Mouse (Mus musculus) cerebellum, adult 9-11 months (tissue): ENCODE measurements around the gene Nudt17.
A peak's percentile ranks its signal among the peaks of the same experiment; 100 is the strongest.
"Not testable (repeated sequence)": the region's sequence is repeated elsewhere in the genome, so short reads cannot be mapped to it uniquely, and the experiment has no call there.

Experiments used
- DNase-seq: peaks from one replicate; pipeline ENCODE4 v3.0.0; 2022

Gene Nudt17

DNA sequence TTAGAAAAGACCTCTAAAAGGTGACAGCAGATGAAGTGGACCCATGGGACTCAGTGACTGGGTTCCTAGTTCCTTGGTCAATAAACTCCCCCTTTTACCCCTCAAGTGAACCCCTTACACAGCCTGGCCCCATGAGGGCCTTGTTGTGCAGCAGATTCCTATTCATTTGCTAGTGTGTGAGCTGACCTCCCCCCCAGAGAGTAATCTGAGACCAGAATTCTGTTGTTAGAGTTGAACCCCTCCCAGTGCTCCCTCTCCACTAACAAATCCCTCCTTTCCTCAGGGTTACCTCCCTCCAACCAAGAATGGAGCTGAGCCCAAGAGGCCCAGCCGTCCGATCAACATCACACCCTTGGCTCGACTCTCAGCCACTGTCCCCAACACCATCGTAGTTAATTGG lies 7.4 kb downstream of the Nudt17 start:
- DNase-seq: no peak

DNA sequence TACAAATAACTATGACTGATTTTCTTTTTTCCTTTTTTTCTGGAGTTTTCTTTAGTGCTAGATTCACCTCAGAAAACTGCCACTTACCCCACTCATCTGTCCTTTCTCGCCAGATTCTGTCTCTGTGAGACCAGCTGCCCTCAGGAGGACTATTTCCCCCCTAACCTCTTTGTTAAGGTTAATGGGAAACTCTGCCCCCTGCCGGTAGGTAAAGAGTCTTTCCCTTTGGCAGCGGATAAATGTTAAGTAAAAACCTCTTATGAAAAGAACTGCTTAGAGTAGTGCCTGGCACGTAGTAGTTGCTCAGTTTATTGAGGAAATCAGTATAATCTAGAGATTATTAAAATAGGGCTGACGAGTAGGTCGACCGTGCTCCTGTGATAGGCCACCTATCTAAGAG lies 8.0 kb downstream of the Nudt17 start:
- no peak for DNase-seq

DNA sequence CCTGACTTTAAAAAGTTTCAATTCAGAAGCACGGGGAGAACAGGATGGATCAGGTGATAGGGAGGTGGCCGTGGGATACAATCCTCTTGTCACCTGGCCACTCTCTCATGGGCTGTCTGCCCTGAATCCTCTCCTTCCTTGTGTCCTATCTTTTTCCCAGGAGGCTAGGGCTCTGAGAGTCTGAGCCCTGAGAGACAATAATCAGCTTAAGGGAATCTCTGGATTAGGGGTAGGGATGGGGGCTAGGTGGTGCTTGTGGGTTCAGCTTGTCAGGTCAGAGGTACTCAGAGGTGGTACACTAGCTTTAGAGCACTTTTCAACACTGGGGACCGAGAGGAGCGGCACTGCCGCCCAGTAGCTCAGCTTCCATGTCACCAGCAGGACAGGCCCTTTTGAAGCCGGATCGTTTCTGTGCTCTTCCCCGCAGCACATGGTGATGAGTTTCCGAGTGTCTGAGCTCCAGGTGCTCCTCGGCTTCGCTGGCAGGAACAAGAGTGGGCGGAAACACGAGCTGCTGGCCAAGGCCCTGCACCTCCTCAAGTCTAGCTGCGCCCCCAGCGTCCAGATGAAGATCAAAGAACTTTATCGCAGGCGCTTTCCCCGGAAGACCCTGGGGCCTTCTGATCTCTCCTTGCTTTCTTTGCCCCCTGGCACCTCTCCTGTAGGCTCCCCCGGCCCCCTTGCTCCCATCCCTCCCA lies 9.2 kb downstream of the Nudt17 start:
- no peak for DNase-seq

DNA sequence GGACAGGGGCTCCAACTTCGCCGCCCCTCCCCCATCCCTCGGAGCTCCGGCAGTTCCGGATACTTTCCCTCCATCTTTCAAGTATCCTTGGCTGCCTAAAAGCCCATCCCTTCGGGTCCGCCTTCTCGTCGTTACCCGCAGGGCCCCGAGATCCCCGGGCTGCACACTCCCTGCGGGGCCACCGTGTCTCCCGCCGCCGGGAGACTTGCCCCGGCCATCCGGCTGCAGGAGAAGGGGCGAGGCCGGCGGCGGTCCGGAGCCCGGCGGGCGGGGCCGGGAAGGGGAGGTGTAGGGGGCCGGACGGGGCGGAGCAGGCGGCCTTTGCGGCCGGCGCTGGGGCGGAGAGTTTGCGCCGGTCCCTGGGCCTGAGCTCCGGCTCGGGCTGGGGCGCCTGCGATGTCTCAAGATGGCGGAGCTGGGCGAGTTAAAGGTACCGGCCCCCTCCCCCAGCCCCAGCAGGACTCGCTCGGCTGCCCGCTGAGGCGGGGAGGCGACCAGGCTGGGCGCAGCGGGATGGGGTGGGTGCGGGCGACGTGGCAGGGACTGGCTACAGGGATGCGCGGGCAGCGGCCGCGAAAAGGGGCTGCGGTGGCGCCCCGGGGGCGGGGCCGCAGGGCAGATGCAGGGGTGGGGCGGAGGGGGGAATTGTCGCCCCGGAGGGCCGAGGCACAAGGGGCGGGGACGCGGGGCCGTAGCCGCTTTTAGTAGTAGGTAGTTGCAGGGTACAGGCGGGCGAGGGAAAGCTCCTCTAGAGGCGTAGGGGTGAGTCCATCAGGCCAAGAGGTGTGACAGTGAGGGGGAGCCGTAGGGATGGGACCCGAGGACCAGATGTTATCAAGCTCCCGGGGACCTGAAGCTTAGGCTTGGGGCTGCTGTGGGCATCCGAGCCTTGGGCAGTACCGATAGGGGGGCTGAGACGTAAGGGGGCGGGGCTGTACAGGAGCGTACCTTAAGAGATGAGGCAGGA lies 11.3 kb downstream of the Nudt17 start:
- DNase-seq: peak; percentile 89

DNA sequence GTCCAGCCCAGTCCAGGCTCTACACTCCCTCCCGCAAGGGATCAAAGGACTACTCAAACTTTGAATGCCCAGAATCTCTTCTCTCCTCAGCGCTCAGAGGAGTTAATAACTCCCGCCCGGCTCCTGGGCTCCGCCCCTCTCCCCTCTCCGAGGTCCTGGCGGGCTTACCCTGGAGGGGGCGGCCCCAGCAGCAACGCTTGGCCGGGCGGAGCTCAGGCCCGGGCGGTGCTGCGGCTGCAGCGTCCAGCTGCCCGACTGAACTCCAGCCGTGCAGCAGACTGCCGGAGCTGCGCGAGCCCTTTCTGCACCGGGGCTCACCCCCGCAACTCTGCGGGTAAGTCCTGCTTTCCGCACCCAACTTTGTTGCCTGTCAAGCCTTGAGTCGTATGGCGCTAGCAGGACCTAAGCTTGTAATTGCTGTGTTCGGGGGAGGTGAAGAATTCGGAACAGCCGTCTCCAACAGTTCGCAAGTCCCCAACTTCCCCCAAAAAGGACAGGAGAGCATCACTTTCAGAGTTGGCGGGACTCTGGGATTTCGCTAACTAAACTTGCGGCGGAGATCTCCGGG lies 12.1 kb downstream of the Nudt17 start, which contains the start of gene Pias3:
Gene Pias3 (plus strand): TSS at position 187 of the 568 bp plus-strand sequence.
- DNase-seq: peak; percentile 64

DNA sequence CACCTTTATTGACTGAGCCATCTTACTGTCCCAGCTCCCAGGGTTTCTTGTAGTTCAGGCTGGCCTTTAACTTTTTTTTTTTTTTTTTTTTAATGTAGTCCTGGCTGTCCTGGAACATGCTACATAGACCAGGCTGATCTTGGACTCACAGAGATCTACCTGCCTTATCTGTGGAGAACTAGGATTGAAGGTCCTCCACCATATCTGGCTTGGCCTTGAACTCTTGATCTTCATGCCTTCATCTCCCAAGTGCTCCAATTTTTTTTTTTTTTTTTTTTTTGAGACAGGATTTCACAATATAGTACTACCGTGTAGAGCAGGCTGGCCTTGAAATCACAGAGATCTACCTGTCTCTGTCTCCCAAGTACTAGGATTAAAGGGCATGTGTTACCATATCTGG lies 14.8 kb downstream of the Nudt17 start:
- DNase-seq: no peak

DNA sequence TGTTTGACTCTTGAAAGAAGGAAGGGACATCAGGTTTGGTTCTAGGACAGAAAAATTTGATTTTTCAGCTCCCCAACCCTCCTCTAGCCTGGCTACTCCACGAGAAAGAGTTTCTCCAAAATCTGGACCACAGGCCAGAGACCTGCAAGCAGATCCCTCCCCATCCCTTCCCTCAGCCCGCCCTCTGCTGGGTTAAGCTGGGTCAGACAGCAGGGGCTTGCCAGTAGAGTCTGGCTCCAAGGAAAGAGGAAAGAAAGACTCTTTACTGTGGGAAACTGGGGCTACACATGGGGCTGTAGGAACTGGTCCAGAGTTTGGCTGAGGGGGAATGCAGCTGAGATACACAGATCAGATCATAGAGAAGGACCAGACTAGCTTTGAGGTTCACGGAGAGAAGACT lies 15.9 kb downstream of the Nudt17 start:
- no peak for DNase-seq

DNA sequence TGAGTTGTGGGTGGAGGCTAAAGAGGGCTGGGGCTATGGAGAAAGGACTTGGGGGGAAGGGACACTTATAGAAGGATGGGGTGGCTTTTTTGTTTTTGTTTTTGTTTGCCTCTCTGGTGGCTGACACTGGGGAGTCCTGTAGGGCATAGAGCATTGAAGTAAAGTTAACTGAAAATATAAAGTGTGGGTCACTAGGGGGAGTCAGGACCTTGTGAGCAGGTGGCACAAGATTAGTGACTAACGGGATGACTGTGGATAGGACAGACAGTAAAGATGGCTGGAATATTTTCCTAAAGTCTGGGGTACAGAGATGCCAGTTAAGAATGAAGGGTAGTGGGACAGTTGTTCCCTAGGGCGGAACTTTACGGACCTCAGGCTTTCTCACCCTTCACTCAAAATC lies 18.1 kb downstream of the Nudt17 start:
- DNase-seq: no peak

DNA sequence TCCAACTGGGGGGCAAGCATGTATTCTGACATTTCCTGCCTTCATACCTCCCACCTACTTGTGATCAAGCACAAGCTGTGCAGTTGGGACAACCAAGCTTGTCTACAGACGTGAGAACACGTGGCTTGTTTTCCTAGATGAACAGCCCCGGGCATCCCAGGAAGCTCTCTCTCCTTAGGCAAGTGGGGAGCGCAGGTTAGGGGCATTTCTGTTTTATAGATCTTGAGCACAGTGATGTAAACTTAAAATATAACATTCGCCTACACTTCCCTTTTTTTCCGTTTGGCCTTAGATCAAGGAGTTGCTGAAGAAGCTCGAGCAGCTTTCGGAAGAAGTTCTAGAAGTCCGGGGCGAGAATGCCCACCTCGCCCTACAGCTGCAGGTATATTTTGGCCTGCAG lies 19.5 kb downstream of the Nudt17 start:
- no peak for DNase-seq

DNA sequence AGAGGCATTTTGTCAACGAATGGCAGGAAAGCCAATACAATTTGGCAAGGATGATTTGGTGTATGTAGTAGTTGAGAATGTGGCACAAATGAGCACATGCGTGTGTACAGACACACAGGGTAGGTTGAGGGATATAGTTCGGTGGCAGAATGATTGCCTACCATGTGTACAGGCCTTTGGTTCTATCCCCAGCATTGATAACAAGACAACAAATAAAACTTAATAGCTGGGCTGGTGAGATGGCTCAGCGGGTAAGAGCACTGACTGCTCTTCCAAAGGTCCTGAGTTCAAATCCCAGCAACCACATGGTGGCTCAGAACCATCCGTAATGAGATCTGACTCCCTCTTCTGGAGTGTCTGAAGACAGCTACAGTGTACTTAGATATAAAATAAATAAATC lies 22.3 kb downstream of the Nudt17 start:
- DNase-seq: not testable (repeated sequence)

DNA sequence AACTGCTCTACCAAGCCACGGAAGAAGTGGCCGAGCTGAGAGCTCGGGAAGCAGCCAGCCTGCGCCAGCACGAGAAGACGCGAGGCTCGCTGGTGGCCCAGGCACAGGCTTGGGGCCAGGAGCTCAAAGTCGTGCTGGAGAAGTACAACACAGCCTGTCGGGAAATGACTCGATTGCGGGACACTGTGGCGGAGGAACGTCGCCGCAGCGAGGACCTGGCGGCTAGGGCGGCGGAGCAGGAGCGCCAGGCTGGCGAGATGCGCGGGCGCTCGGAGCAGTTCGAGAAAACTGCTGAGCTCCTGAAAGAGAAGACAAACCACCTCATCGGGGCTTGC lies 23.6 kb downstream of the Nudt17 start:
- no peak for DNase-seq

DNA sequence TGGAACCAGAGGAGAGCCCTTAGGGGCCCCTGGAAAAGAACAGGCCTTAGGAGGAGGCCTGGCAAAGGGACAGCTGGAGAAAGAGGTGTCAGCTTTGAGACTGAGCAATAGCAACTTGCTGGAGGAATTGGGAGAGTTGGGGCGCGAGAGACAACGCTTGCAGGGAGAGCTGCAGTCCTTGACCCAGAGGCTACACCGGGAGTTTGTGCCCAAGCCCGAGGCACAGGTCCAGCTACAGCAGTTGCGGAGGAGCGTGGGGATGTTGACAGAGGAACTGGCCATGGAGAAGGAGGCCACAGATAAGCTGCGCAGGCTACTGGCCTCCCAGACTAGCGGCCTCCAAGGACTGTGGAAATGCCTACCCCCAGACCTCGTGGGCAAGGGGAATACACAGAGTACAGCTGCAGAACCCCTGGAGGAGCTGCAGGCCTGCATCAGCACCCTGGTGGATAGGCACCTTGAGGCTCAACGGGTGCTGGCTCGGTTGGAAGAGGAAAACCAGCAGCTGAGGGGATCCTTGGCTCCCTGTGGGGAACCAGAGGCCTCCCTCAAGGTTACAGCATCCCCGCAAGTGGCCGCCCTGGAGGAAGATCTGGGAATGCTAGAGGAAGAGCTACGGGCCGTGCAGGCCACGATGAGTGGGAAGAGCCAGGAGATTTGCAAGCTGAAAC lies 24.1 kb downstream of the Nudt17 start:
- DNase-seq: no peak

DNA sequence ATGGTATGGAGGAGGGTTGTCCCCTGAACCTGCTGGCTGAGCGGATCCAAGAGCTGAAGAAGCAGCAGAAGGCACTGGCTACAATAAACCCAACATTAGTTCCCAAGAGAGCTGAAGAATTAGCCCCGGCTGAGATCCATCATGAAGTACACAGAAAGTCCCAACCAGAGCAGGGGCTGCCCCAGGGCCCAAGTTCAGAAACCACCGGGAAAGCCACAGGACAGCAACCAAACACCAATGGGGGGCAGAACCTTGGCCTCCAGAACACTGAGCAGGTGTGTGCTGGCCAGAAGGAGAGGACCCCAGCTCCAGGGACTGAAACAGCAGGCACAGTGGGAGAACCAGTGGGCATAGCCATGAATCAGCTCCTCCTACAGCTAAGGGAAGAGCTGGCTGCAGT lies 24.9 kb downstream of the Nudt17 start:
- DNase-seq: no peak

DNA sequence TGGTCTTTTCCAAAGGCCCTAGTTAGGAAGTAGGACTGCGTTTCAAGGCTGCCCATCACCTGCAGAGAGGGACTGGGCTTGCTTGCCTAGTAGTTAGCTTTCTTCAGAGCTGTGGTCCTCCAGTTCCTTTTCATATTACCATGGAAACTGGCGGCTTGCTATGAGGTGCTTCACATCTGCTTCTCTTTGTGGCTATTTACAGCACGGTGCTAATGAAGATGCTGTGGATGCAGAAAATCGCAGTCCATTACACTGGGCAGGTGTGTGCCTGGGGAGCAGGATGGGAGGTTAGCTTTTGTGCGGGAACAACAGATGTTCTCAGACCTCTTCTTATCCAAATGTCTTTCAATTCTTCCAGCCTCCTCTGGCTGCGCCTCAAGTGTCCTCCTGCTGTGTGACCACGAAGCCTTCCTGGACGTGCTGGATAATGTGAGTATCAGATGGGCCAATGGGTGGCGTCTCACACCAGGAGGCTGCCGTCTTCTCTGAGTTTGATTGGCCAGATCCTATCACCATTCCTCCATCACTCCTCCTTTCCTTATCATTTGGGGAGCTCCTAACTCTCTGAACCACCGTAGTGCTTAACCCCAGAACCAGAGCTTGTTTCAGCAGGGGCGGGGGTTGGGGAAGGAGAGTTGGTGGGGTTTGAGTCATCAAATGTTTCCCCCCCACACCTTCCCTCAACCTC lies 27.9 kb downstream of the Nudt17 start:
- DNase-seq: no peak

DNA sequence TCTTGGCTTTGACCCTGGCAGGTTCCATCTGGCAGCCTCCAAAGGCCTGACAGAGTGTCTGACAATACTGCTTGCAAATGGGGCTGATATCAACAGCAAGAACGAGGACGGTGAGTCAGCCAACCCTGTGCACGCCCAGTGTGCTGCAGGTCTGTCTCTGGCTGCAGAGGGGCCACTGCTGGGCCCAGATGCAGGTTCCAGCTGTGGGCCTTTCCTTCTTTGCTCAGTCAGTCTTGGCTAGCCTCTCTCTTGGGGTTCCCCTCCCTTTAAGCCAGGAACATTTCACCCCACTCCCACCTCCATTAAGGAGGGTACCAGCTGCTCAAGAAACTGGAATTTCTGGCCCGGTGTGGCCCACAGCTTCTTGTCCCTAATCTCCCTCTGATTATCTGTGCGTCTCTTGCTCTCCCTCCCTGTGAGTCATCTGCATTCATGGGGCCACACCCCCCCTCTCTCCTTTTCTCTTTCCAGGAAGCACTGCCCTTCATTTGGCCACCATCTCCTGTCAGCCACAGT lies 29.1 kb downstream of the Nudt17 start:
- no peak for DNase-seq

DNA sequence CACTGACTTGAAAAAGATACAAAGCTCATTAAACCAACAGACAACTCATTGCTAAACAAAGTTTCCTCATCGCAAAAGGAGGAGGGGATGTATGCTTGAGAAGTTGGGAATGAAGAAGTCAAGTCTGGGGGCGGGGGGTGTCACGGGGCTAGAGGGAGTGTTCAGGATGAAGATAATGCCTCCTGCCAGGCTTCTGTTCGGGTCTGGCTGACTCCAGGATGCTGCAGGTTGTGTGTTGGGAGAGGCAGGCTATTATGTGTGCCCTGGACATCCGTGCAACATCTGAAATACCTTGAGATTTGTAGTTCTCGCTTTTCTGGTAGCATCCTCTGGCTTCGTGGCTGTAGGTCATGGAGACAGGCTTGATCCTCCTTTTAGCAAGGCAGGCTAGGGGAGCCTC lies 29.9 kb downstream of the Nudt17 start:
- DNase-seq: no peak

DNA sequence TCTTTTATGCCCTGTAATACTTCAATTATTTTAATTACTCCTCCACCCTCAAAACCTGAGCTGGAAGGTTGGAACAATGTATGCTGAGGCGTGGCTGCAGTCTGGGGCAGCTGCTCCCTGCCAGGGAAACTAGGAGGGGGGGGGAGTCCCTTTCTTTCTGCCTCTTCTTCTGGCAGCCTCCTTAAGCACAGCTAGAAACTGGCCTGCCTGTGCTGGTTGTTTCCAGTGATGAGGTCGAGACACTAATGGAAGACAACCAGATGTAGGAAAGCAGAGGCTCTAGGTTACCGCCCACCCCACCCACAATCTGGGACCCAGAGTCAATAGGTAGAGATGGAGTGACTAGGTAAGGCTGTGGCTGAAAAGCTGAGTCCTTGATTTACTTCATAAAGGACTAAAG lies 32.7 kb downstream of the Nudt17 start:
- DNase-seq: no peak

DNA sequence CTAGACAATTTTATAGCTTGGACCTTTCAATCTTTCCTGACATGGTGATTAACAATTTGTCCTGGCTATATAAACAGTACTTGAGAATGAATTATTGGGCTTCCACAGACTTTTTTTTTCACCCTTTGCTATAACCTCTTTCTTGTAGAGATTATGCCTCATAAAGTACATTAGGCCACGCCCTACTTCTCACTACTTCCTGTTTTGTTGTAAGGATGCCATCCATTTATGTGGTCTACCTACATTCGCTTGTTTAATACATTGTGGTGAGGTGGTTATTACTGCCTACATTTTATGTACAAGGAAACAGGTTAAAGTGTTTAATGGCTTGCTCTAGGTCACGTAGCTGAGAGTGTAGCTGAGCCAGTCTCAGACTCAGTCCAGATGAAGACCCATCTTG lies 33.2 kb downstream of the Nudt17 start:
- no peak for DNase-seq

DNA sequence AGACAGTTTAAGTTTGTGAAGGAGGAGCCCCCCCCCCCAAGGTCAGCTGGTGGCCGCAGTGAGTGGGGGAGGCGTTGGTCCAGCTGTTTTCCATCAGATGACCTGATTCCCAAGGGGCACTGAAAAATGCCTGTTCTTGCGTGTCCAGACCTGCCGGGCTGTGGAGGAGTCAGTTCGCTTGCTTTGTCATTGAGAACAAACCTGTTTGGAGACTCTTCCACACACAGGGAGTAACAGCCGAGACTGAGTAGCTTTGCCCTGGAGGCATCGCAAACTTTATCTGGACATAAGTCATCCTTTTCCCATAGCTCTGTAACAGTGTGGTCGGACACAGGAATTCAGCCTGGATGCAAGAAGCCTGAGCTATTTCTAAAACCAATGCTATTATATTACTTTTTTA lies 33.9 kb downstream of the Nudt17 start:
- DNase-seq: no peak

DNA sequence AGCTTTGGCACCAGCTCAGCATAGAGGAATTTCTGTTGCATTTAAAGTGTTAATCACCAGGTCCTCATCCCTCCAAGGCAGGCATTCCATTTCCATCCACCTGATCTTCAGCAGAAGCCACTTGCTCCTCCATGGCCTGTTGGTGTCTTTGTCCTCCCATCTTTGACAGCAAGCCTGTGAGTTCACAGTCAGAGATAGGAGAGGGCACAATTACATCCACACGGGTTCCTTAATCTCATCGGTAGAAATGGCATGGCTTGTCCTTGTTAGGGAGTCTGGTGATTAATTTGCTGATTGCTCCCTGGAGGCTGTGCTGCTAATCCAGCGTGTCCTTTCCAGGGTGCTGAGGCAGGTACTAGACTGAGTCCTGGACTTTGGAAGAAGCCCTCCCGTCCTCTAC lies 34.8 kb downstream of the Nudt17 start:
- DNase-seq: no peak

DNA sequence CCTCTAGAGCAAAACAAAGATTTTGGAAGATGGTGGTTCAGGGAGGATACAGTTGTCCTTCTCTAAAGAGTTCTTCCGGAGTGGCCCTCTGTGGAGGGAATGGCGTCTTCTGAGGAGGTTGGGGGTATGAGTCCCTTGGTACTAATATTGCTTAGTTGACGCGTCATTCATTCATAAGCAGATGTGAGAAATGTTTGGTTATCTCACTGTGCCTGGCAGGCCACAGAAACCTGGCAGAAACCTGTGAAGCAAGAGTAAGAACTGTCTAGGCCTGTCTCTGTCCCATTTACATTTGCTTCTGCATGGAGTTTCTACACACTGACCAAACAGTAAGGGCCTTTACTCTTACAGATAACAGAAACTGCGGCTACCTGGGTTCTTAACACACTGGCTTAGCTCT lies 36.8 kb downstream of the Nudt17 start:
- DNase-seq: no peak

DNA sequence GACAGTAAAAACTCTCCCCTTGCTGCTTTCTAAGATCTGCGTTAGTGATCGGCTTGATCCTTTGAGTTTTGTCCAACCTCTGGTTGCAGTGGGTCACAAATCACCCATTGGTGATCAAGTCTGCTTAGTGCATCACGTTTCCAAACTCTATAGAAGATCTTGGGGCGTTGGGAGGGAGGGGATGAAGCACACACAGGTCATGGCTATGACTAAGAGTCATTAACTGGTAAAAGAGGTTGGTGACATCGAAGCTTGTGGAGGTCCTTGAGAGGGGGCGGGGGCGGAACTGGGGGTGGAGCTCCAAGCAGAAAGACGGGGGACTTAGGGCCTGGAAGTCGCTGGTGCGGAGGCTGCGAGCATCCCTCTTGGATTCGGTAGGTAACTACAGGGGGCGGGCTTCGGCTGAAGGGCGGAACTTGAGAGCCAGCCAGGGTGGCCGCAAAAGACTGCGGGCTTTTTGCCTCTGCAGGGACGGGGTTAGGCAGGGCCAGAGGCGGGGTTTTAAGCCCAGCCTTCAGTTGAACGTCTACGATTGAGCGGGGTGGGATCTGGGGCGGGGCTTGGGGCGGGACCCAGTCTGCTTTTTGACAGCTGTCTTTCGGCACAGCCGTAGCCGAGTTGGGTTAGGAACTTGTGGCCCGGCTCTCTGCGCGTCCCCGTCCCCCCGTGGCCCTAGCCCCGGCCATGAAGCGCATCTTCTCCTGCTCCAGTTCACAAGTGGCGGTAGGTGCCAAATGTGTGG lies 38.5 kb downstream of the Nudt17 start, which contains the start of gene Ankrd35:
Gene Ankrd35 (plus strand): TSS at position 405 of the 742 bp plus-strand sequence.
- peak; percentile 89 for DNase-seq
